Mouse (Mus musculus): ENCODE measurements around the gene Zfp768.

GRCm38 (mm10) chr7:127346676-127347075 lies 1.3 kb upstream of the Zfp768 start:
- TF ChIP-seq CTCF (IDR thresholded peaks at IDR 0.05; ENCODE audit: extremely low read depth, insufficient read depth, insufficient read length, insufficient replicate concordance) (no peak), POLR2A (IDR thresholded peaks at IDR 0.05; ENCODE audit: low read depth, low read length) (no peak)

All from spleen, adult 2 months (tissue).